Mouse (Mus musculus): ENCODE data around the gene Nudt14. TPM values are rescaled to one million over a fixed set of nuclear protein-coding genes. Genes with fewer than 3 reads are reported as not detected.

Gene Nudt14
- 44.2 and 67.5 TPM in 2 replicates for polyA plus RNA-seq (2012; rRNA removed; ENCODE audit: low replicate concordance)

GRCm38 (mm10) chr12:112941776-112942713 is at the start of gene Nudt14:
Gene Nudt14 (minus strand): TSS chr12:112942124.

DNA sequence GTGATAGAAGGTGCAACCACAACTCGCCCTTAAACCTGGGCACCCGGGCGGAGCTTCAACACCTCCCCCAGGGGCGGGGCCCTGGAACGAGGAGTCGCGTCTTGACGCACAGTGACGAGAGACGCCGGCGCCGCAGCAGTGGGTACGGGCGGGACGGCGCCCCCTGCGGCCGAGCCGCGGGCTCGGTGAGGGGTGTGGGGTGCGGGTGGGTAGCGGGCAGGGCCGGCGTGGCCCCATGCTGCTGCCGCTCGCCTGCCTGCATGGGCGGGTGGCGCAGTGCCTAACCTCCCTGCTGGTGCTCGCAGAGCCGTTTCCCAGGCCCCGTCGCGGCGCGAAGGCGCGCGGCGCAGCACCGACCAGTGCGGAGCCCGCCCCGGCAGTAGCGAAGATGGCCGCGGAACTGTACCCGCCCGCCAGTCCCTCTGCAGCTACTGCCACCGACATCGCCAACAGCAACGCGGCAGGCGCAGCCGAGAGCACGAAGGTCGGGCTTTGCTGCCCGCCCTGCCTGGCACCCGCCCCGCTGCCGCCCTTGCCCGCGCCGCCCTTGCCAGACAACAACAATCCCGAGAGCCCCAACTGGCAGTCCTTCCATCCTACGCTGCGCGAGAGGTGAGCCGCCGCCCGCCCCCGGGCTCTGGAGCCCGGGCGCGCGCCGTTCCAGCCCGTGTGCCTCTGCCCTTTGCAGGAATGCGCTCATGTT is 34.6 kb upstream of the Nudt14 start, which contains the start of gene Btbd6:
Gene Btbd6 (plus strand): TSS at position 112 of the 703 bp plus-strand sequence.

GRCm38 (mm10) chr12:112929562-112930352 is 12.2 kb downstream of the Nudt14 start, which contains the start of gene Jag2:
Gene Jag2 (minus strand): TSS chr12:112929776.

Other genes with a start within 250 kb of the Nudt14 start
- 59.7 and 67.4 TPM in 2 replicates for gene Cep170b, start 221.7 kb downstream of the Nudt14 start, polyA plus RNA-seq (2012; rRNA removed; ENCODE audit: low replicate concordance)
- 14.3 and 22.6 TPM in 2 replicates for gene Pld4, start 181.5 kb downstream of the Nudt14 start, polyA plus RNA-seq (2012; rRNA removed; ENCODE audit: low replicate concordance)
- 0.60 and 1.4 TPM in 2 replicates for gene Ahnak2, start 139.5 kb downstream of the Nudt14 start, polyA plus RNA-seq (2012; rRNA removed; ENCODE audit: low replicate concordance)
- 2.1 TPM in 2 replicates for gene Clba1, start 133.2 kb downstream of the Nudt14 start, polyA plus RNA-seq (2012; rRNA removed; ENCODE audit: low replicate concordance)
- 9.2 and 11.5 TPM in 2 replicates for gene Cdca4, start 112.7 kb downstream of the Nudt14 start, polyA plus RNA-seq (2012; rRNA removed; ENCODE audit: low replicate concordance)
- gene Gpr132, start 73.9 kb downstream of the Nudt14 start, polyA plus RNA-seq (2012; rRNA removed; ENCODE audit: low replicate concordance) = 2.4 and 5.8 TPM in 2 replicates
- 7.0 and 9.9 TPM in 2 replicates for gene Jag2, start 12.3 kb downstream of the Nudt14 start, polyA plus RNA-seq (2012; rRNA removed; ENCODE audit: low replicate concordance)
- 69.2 and 256 TPM in 2 replicates for gene Btbd6, start 34.4 kb upstream of the Nudt14 start, polyA plus RNA-seq (2012; rRNA removed; ENCODE audit: low replicate concordance)
- gene Brf1, start 58.6 kb upstream of the Nudt14 start, polyA plus RNA-seq (2012; rRNA removed; ENCODE audit: low replicate concordance) = 34.8 and 43.2 TPM in 2 replicates
- 18.6 and 27.8 TPM in 2 replicates for gene Pacs2, start 72.4 kb upstream of the Nudt14 start, polyA plus RNA-seq (2012; rRNA removed; ENCODE audit: low replicate concordance)
- 0.18 and 0.29 TPM in 2 replicates for gene Tex22, start 132.4 kb upstream of the Nudt14 start, polyA plus RNA-seq (2012; rRNA removed; ENCODE audit: low replicate concordance)
- 39.6 and 51.6 TPM in 2 replicates for gene Mta1, start 156.2 kb upstream of the Nudt14 start, polyA plus RNA-seq (2012; rRNA removed; ENCODE audit: low replicate concordance)
- gene Crip2, start 198.1 kb upstream of the Nudt14 start, polyA plus RNA-seq (2012; rRNA removed; ENCODE audit: low replicate concordance) = 92.3 and 98.0 TPM in 2 replicates
- 1,521 and 7,372 TPM in 2 replicates for gene Crip1, start 204.2 kb upstream of the Nudt14 start, polyA plus RNA-seq (2012; rRNA removed; ENCODE audit: low replicate concordance)
- gene Tedc1, start 214.3 kb upstream of the Nudt14 start, polyA plus RNA-seq (2012; rRNA removed; ENCODE audit: low replicate concordance) = 12.0 and 15.9 TPM in 2 replicates
- gene Tmem121, start 243.8 kb upstream of the Nudt14 start, polyA plus RNA-seq (2012; rRNA removed; ENCODE audit: low replicate concordance) = 0.93 and 1.1 TPM in 2 replicates